Mouse (Mus musculus) embryo, embryonic 11.5 days (tissue): ENCODE data around the gene Lao1.
"Not testable (repeated sequence)": the region's sequence is repeated elsewhere in the genome, so short reads cannot be mapped to it uniquely, and the experiment has no call there.

Experiments used
- DNase-seq: peaks from one replicate; pipeline ENCODE4 v3.0.0-alpha.2; 2012; ENCODE audit warnings: low read depth, low spot score

The Lao1 gene

DNA sequence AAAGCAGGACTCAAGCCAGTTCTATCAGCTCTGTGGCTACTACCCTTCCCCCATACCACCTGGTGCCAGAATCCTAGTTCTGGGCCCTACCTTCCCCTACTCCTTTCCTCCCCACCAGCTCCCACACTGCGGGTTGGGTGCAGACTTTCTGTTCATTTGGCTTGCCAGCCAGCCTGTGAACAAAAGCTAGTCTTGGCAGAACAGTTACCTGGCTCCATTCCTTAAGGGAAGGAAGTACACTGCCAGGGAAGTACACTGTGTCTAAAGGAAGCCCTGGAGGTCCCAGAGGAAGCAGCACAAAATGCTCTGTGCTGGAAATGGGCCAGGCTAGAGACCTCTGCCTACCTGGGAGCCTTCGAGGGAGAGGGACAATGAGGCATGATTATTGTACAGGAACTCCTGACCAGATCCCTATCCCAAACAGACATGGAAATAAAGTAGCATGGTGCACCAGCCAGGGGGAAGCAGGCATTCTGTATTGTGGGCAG lies at the start of gene Lao1:
Lao1 (plus strand) TSS at position 438 of the 488 bp plus-strand sequence.
- DNase-seq: no peak

DNA sequence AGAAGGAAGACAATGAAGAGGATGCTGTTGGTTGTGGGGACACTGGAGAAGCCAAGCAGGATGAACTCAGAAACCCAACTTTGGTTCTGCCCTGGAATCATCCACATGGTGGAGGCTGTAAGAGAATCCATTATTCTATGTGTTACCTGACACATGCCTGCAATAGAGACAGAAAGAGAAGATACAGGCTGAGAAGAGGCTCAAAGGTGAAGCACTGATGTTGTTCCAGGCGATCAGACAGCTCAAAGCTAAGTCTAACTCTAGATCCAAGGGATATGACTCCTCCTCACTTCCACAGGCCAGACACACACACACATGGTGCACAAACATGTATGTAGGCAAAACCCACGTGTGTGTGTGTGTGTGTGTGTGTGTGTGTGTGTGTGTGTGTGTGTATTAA lies 44.0 kb upstream of the Lao1 start, which contains the start of gene Olfr1329:
Olfr1329 (minus strand) TSS at position 101 of the 400 bp plus-strand sequence.
- not testable (repeated sequence) for DNase-seq

DNA sequence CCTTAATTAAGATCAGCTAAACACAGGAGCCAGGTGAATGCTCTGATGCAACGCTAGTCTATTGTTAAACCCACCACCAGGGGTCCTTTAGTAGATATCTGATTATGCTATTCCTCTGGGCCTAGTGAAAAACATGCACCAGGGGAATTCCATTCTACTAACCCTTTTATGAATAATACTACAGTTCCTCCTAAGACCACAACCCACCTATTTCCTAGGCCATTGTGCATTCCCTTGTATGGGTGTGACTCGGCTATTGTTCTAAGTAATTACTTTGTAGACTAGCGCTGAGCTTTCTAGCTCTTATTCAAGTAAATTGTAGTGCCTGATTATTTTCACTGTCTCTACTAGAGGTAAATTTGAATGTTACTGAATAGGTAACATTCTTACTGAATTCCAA lies 30.1 kb upstream of the Lao1 start:
- DNase-seq: not testable (repeated sequence)

DNA sequence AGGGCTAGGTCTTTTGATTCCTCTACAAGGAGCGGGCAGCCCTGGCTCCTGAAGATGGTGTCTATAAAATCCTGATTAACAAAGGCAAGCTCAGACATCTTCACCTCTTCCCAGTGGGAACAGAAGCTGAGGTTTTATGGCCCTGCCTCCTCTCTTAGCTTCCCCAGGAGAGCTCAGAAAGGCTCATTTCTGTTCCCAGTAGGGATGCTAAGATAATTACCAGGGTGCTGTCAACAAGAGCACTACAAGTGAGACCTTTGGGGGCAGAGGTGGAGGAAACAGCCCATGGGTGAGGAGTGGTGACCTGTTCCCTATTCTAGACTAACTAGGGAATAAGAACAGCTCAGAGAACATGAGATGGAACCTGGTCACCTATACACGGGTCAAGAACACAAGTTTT lies 22.9 kb upstream of the Lao1 start, which contains the start of gene Olfr1328:
Olfr1328 (minus strand) TSS at position 101 of the 400 bp plus-strand sequence.
- no peak for DNase-seq

DNA sequence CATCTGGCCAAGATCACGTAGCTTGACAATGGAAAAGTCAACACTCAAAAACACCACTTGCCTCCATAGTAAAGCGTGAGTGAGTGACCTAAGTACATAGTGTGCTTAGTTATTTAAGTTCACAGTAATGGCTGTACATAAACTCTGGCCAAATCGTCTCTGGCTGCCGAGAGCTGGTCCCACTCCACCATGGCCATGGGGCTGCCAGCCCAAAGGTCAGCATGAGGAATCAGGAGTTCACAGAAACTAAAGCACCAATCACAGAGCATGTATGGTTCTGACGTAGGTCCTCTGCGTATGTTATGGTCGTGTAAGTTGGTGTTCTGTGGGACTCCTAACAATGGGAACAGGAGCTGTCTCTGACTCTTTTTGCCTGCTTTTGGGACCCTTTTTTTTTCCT lies 2.6 kb upstream of the Lao1 start:
- DNase-seq: no peak

- DNase-seq: no peak
These were observed 6.3 kb downstream of the Lao1 start for GRCm38 (mm10) chr4:118967711-118968110.

- no peak for DNase-seq
These were observed 11.9 kb downstream of the Lao1 start for GRCm38 (mm10) chr4:118973281-118973680.

- no peak for DNase-seq
These were observed 23.9 kb downstream of the Lao1 start for GRCm38 (mm10) chr4:118985291-118985690.

DNA sequence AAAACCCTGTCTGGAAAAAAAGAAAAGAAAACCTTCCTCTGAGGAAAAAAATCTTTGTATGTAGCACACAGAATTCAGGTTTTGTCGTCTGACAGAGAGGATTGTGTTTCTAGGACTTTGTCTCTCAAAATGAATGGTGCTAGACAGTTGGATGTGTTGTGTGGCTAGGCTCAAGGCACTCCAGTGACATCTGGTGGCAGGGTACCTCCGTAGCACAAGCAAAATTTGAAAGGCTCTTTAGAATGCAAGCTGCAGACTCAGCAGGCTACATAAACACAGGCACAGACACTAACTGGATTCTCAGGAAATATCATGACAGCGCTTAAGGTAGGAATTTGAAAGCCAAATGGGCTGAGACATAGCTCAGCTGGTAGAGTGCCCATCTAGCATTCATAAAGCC lies 27.2 kb downstream of the Lao1 start:
- DNase-seq: no peak

DNA sequence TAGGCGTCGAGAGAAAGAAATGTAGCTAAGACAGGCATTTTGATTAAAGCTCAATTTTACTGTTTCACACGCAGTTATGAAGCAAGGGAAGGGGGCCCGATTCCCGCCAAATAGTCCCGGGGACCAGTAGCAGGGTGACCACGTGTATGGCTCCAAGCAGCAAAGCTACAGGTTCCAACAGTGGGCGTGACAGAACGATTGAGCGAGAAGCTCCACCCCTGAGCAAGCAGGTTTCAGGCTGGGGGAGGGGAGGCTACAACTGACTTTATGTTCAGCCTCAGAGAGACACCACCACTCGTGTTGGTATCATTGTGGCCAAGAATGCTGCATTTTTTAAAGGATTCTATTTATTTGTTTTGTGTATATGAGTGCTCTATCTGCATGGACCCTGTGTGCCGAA lies 28.0 kb downstream of the Lao1 start:
- DNase-seq: no peak

DNA sequence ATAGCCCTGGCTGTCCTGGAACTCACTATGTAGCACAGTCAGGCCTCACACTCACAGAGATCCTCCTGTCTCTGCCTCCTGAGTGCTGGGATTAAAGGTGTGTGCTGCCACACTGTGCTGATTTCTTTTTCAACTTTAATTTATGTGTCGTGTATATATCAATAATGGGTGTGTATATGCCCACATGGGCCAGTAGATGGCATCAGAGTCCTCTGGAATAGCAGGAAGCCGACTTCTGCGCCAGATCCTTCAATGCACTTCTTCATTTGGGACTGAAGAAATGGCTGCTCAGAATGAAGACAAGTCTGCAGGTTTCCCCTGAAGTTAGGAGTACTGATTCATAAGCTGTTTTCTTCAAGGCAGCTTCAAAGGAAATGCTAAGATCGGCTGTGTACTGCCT lies 30.4 kb downstream of the Lao1 start:
- DNase-seq: no peak

GRCm38 (mm10) chr4:118997127-118997542 lies 35.8 kb downstream of the Lao1 start:
- no peak for DNase-seq

GRCm38 (mm10) chr4:118999691-119000486 lies 38.5 kb downstream of the Lao1 start:
- DNase-seq: no peak

DNA sequence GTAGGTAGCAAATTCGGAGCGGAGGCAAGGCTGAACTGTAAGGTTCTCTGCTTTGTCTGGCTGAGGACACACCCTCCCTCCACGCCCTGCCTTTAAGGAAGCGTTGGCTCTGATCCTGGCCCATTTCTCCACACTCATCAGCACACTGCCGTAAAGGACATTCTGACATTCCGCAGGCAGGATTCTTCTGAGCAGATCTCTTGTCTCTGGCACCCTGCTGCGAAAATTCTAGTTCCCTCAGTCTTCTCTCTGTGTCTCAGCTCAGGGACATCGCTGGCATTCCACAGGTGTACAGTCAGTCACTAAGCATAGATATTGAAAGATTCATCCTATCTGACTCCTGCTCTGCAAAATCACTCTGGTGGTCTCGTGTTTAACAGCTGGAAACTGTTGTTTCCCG lies 40.3 kb downstream of the Lao1 start:
- DNase-seq: no peak

DNA sequence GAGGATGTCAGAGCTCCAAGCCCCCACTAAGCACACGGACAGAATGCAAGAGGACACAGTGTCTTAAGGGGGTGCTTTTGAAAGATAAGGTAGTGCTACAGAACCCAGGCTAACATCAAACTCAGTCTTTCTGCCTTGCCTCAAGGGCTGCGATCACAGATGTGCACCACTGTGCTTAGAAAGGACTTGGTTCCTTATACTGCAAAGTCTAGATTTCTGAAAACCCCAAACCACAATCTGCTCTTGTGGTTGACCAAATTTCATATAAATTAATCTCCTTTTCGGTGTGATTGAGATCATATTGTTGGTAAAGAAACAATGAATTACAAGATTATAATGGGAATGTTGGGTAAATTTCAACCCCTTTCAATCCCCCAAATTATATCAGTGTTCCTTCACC lies 41.1 kb downstream of the Lao1 start:
- DNase-seq: no peak

DNA sequence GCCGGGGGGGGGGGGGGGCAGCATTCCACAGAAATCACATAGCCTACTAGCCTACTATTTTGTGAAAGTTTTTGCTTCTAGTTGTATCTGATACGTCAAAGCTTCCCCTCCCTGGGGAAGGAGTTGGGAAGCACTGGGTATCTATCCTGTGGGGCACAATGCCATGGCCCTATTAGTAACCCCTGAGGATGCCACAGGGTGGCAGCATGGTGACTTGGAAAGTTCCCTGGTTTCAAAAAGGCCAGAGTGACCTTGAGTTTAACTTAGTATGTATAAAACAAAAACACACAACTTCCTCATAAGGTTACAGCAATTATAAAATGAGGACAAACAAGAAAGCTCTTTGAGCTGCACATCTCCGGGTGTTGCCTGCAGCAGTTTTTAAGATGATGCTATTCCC lies 42.8 kb downstream of the Lao1 start:
- no peak for DNase-seq

DNA sequence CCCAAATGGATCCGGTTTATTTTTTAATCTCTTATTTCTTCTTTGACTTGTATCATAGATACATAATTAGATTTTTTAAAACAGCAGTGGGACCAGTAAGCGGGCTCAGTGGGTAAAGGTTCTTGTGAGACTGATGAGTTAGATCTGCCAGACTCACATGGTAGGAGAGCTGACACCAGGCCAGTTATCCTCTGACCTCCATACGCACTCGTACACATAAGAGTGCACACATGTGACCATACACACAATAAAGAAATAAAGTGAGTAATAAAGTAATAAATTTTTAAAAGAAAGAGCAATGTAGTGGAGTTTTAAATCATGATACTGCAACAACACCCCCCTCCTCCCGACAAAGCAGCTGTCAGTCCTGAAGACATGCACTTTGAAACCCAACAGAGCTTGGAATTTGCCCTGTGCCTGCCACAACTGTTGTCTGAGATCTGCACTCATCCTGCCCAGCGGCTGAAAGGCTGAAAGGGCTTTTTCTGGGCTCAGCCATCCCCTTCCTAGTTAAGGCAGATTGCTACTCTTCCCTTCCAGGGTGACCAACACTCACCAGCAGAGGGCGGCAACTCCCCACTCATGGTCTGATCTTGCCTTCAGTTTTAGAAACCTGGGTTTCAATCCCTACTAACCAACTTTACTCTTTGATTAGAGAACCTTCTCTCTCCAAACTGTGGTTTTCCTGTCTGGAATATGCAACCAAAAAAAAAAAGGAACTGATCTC lies 43.4 kb downstream of the Lao1 start:
- DNase-seq: peak; percentile 79

DNA sequence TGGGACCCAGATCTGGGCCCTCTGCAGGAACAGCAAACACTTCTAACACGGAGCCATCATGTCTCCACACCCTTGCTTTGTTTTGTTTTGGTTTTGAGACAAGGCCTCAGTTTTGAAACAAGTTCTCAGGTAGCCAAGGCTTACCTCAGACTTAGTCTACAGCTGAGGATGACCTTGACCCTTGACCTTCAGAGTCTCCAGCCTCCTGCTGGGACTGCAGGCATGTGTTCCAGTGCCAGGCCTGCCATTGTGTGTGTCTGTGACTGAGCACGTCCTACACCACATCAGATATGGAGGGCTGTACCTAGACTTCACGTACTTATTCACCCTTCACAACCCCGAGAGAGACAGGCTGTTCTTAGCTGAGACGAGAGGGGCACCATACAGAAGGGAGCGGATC lies 46.2 kb downstream of the Lao1 start:
- DNase-seq: no peak

DNA sequence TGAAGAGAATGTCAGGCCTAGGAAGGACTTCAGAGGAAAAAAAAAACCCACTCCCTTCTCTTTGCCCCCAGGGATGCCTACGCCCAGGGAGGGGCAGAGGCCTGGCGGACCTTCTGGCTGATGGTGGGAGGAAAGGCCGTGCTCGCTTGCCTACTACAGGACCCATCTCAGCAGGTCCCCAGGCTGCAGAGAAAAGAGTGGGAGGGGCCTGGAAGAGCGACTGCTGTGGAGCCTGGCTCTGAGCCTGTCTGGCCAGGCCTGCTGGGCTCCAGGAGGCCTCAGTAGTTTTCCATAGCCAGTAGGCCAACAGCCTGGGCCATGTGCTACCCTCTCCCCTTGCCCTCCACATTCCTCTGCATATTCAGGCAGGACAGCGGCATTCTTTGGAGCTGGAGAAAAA lies 47.1 kb downstream of the Lao1 start:
- DNase-seq: no peak

GRCm38 (mm10) chr4:119009814-119010213 lies 48.4 kb downstream of the Lao1 start:
- DNase-seq: no peak

- DNase-seq: no peak
These were observed 49.8 kb downstream of the Lao1 start for GRCm38 (mm10) chr4:119011050-119011680.

GRCm38 (mm10) chr4:119013031-119013430 lies 51.7 kb downstream of the Lao1 start:
- DNase-seq: no peak
